Mouse (Mus musculus): ENCODE measurements around the gene Git1.

DNA sequence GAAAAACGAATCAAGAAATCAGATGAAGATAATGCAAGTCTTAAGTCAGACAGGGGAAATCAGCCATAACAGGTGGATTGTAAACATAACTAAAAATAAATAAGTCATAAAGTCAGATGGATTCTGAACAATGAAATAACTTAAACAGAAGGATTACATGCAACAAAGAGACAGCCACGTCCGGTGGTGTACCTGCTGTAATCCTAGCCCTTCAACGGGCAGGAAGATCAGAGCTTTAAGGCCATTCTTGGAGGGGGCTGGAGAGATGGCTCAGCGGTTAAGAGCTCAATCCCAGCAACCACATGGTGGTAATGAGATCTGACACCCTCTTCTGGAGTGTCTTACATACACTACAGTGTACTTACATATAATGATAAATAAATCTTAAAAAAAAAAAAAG is 18.0 kb downstream of the Git1 start:
- TF ChIP-seq CTCF (IDR thresholded peaks at IDR 0.05; ENCODE audit: insufficient read depth, low read depth, low read length) (no peak), POLR2A (IDR thresholded peaks at IDR 0.05; ENCODE audit: insufficient read depth, low read depth, low read length) (no peak)
